Mouse (Mus musculus): ENCODE results near the gene Unc5b. TPM values are rescaled to one million over a fixed set of nuclear protein-coding genes. Genes with fewer than 3 reads are reported as not detected.

Gene Unc5b
- 44.5 and 47.8 TPM in 2 replicates for polyA plus RNA-seq (2012; rRNA removed)

DNA sequence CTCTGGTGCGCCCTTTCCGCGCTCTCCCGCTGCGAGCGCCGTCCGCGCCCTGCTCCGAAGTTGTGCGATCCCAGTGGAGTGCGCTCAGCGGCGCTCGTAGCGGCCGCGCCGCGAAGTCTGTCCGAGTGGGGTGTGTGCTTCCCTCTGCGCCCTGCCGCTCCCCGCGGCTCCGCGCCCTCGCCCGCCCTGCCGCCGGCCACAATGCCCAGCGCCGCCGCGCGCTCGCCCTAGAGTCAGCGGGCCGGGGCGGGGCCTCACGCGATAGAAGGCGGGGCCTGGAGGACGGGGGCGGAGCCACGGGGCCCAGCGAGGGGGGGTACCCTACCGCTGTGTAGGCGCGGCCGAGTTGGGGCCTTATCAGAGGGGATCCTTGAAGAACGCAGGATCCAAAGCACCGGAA lies at the start of gene Unc5b:
Gene Unc5b (minus strand): TSS at position 203 of the 400 bp plus-strand sequence.

GRCm38 (mm10) chr10:60752040-60753020 lies 79.1 kb downstream of the Unc5b start, which contains the start of gene Slc29a3:
Gene Slc29a3 (minus strand): TSS chr10:60752794.

Other genes starting within 250 kb of the Unc5b start
- 0.30 and 0.79 TPM in 2 replicates for gene Cdh23, start 135.1 kb downstream of the Unc5b start, polyA plus RNA-seq (2012; rRNA removed)
- gene Slc29a3, start 78.8 kb downstream of the Unc5b start, polyA plus RNA-seq (2012; rRNA removed), result 6.9 and 8.8 TPM in 2 replicates

Data from colon, adult 2 months (tissue).